Mouse (Mus musculus): ENCODE measurements around the gene Frmd4b. TPM values are rescaled to one million over a fixed set of nuclear protein-coding genes. Genes with fewer than 3 reads are reported as not detected.
A peak's percentile ranks its signal among the peaks of the same experiment; 100 is the strongest.

The Frmd4b gene
- total RNA-seq, 1 experiment from 2014 or later, result 13.8 TPM

- no peak for ATAC-seq (replicated peaks in 1 of 2; ENCODE audit: insufficient read depth in 1 of 2, low FRiP score in 2 of 2, low TSS enrichment in 1 of 2, low read depth in 1 of 2, poor library complexity in 2 of 2, severe bottlenecking in 2 of 2)
These were observed 313.8 kb downstream of the Frmd4b start for GRCm38 (mm10) chr6:97303277-97304109.

GRCm38 (mm10) chr6:97302303-97302702, 315.0 kb downstream of the Frmd4b start:
- no peak for ATAC-seq (replicated peaks in 1 of 2; ENCODE audit: insufficient read depth in 1 of 2, low FRiP score in 2 of 2, low TSS enrichment in 1 of 2, low read depth in 1 of 2, poor library complexity in 2 of 2, severe bottlenecking in 2 of 2)

- ATAC-seq (replicated peaks in 1 of 2; ENCODE audit: insufficient read depth in 1 of 2, low FRiP score in 2 of 2, low TSS enrichment in 1 of 2, low read depth in 1 of 2, poor library complexity in 2 of 2, severe bottlenecking in 2 of 2), result 0 out of 4 replicates have a peak, but pooled peaks of 1 of the 2 experiments have one; percentile 39
These were observed 316.7 kb downstream of the Frmd4b start for GRCm38 (mm10) chr6:97300659-97301058.

DNA sequence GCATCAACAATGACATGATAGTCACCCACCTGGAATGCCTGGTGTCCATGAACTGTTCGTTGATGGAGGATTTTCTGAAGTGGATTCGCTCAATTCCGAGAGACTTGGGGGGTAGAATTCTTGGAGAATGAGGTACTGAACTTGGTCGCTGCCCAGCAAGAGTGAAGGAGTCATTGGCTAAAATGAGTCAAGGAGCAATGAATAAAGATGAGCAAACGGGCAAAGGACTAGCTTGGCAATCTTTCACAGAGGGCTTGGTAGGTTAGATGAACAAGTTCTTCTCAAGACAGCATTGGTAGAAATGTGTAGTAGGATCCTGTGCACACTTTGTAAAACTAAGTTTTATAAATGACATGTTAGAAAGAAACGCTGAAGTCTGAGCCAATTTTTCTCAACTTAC, 317.2 kb downstream of the Frmd4b start:
- ATAC-seq (replicated peaks in 1 of 2; ENCODE audit: insufficient read depth in 1 of 2, low FRiP score in 2 of 2, low TSS enrichment in 1 of 2, low read depth in 1 of 2, poor library complexity in 2 of 2, severe bottlenecking in 2 of 2), result no peak

GRCm38 (mm10) chr6:97297151-97297550, 320.2 kb downstream of the Frmd4b start:
- no peak for ATAC-seq (replicated peaks in 1 of 2; ENCODE audit: insufficient read depth in 1 of 2, low FRiP score in 2 of 2, low TSS enrichment in 1 of 2, low read depth in 1 of 2, poor library complexity in 2 of 2, severe bottlenecking in 2 of 2)

GRCm38 (mm10) chr6:97295866-97296527, 321.3 kb downstream of the Frmd4b start:
- ATAC-seq (replicated peaks in 1 of 2; ENCODE audit: insufficient read depth in 1 of 2, low FRiP score in 2 of 2, low TSS enrichment in 1 of 2, low read depth in 1 of 2, poor library complexity in 2 of 2, severe bottlenecking in 2 of 2), result no peak

GRCm38 (mm10) chr6:97295416-97295815, 321.9 kb downstream of the Frmd4b start:
- ATAC-seq (replicated peaks in 1 of 2; ENCODE audit: insufficient read depth in 1 of 2, low FRiP score in 2 of 2, low TSS enrichment in 1 of 2, low read depth in 1 of 2, poor library complexity in 2 of 2, severe bottlenecking in 2 of 2), result no peak

DNA sequence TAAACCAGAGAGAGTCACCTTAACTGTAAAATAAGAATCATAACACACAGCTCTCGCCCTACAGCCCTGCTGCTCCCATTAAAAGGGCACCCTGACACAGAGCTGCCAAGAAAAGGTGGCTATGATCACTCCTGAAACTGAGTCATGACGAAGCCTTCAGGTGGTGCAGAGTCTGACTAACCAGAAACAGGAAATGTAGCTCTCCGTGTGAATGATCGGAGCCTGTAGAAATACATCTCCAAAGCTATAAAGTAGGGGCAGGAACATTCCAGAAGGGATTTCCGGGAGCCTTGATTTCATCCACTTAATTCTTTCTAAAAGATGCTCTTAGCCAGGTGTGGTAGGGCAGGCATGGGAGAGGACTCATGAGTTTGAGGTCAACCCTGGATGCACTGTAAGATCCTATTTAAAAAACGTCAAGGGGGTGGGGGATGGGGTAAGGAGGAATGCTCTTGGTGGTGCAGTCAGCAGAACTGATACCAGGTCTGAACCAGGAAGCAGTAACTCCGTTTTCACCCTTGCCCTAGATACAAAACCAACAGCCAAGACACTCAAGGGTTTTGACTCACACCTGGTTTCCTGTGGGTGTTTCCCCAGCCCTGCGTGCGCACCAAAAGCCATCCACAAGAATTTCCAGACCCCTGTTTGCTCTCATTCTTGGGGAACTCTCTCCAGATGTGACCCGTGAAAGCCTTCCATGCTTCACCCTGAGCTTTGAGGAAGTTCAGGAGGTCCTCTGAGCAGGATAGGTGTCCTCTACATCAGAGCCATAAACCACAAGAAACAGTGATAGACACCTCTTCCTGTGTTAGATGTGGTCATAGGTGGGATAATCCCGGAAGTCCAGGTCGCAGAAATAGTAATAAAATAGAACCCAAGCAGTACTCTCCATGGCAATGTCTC, 323.4 kb downstream of the Frmd4b start:
- no peak for ATAC-seq (replicated peaks in 1 of 2; ENCODE audit: insufficient read depth in 1 of 2, low FRiP score in 2 of 2, low TSS enrichment in 1 of 2, low read depth in 1 of 2, poor library complexity in 2 of 2, severe bottlenecking in 2 of 2)

DNA sequence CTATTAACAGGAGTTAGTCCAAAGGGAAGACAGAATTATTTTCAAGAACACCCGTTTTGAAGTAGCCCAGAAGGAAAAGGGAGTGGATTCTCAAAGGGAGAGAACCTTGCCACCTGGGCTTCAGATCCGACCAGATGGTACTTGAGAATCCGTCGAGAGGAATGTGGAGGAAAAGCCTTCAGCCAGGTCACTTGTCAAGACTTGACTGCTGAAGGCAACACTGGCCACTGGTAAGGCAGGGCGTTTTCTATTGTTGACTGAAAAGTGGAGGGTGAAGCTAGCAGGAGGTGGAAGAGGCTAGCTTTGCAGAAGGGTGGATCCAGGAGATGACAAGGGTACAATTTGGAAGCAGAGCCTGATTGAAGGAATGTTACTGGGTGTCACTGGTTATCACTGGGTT, 324.4 kb downstream of the Frmd4b start:
- no peak for ATAC-seq (replicated peaks in 1 of 2; ENCODE audit: insufficient read depth in 1 of 2, low FRiP score in 2 of 2, low TSS enrichment in 1 of 2, low read depth in 1 of 2, poor library complexity in 2 of 2, severe bottlenecking in 2 of 2)

DNA sequence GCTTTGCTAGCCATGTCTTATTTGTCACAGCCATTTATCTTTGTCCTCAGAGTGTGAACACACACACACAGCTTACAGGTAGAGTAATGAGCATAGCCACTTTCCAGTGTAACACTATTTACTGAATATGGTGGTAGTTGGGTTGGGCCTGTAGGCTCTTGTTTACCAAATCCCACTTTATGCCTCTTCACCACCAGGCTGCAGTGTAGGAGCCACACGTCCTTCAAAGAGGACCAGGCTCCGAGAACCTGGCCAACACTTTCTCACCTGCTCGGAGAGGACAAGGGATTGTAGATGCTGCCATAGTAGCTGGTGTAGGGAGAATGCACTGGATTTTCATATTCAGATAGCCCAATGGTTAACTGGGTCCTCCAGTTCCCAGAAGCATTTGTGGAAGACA, 325.2 kb downstream of the Frmd4b start:
- ATAC-seq (replicated peaks in 1 of 2; ENCODE audit: insufficient read depth in 1 of 2, low FRiP score in 2 of 2, low TSS enrichment in 1 of 2, low read depth in 1 of 2, poor library complexity in 2 of 2, severe bottlenecking in 2 of 2), result no peak

DNA sequence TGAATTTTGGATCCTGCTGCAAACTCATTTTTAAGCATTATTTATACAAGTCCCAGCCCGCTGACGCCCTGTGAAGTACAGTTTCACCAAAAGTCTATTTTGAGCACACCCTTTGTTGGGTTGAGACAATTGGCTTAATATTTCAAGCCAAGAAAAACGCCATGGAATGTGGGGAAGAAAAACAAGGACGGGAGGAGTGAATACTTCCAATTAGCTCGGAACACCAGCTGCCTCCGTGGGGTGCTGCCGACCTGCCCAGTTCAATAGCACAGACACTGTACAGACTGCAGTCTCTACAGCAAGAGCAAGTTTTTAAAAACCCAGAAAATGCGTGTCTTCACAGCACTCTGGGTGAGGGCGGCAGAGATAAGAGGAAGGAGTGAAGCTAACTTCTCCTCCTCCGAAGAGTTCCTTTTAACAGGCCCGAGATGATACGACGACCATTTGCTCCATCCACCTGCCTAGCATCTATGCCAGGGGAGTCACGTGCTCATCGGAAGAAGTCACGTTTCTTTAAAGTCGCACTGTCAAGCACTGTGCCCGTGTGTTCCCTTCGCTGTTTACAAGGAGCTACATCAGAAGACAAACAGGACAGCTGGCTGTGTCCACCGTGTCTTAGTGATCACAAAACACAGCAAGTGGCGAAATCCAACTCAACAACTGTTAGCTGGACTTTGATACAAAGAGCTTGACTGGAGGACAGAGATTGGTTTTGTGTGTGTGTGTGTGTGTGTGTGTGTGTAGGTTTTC, 326.0 kb downstream of the Frmd4b start:
- no peak for ATAC-seq (replicated peaks in 1 of 2; ENCODE audit: insufficient read depth in 1 of 2, low FRiP score in 2 of 2, low TSS enrichment in 1 of 2, low read depth in 1 of 2, poor library complexity in 2 of 2, severe bottlenecking in 2 of 2)

DNA sequence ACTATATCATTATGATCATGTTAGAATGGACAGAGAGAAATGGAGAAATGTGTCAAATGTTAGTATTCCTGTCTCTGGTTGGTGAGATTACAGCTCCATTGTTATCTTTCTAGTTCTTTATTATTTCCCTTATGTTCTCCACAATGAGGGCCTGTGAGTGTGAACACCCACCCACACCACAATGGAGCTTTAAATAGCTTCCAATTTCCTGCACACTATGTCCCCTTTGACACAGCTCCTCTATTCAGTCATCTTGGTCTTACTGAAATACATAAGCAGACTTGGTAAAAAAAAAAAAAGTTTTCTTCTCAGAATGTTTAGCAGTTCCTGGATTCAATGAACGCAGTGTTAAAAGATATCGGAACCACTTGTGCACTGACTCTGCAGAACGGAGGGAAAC, 326.7 kb downstream of the Frmd4b start:
- ATAC-seq (replicated peaks in 1 of 2; ENCODE audit: insufficient read depth in 1 of 2, low FRiP score in 2 of 2, low TSS enrichment in 1 of 2, low read depth in 1 of 2, poor library complexity in 2 of 2, severe bottlenecking in 2 of 2), result no peak

- ATAC-seq (replicated peaks in 1 of 2; ENCODE audit: insufficient read depth in 1 of 2, low FRiP score in 2 of 2, low TSS enrichment in 1 of 2, low read depth in 1 of 2, poor library complexity in 2 of 2, severe bottlenecking in 2 of 2), result no peak
These were observed 327.5 kb downstream of the Frmd4b start for GRCm38 (mm10) chr6:97289838-97290237.

GRCm38 (mm10) chr6:97289316-97289820, 328.0 kb downstream of the Frmd4b start:
- no peak for ATAC-seq (replicated peaks in 1 of 2; ENCODE audit: insufficient read depth in 1 of 2, low FRiP score in 2 of 2, low TSS enrichment in 1 of 2, low read depth in 1 of 2, poor library complexity in 2 of 2, severe bottlenecking in 2 of 2)

GRCm38 (mm10) chr6:97288047-97288855, 329.1 kb downstream of the Frmd4b start:
- no peak for ATAC-seq (replicated peaks in 1 of 2; ENCODE audit: insufficient read depth in 1 of 2, low FRiP score in 2 of 2, low TSS enrichment in 1 of 2, low read depth in 1 of 2, poor library complexity in 2 of 2, severe bottlenecking in 2 of 2)

- no peak for ATAC-seq (replicated peaks in 1 of 2; ENCODE audit: insufficient read depth in 1 of 2, low FRiP score in 2 of 2, low TSS enrichment in 1 of 2, low read depth in 1 of 2, poor library complexity in 2 of 2, severe bottlenecking in 2 of 2)
These were observed 331.0 kb downstream of the Frmd4b start for GRCm38 (mm10) chr6:97286332-97286731.

All from hematopoietic stem cell, adult 5-6 weeks (primary cell).